Mouse (Mus musculus): ENCODE results near the gene Cers3. TPM values are rescaled to one million over a fixed set of nuclear protein-coding genes. Genes with fewer than 3 reads are reported as not detected.

Cers3 gene
- polyA plus RNA-seq, 1 experiment = not detected

DNA sequence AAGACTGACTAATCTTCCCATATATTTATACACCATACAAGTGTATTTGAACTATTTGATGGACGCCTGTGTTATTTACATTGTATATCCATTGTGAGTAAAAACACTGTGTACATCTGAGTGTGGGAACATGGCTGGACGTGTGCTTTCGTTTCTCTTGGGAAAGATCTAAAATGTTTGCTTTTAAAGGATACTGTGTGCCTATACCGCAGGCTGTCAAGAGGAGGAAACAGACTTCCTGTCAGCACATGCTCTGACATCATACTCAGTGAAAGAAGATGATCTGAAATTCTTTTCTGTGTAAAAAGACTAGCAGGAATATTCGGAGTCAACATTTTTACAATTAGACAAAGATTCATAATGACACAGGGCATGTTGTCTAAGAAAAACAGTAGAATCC lies 26.6 kb downstream of the Cers3 start:
- no peak overlapping the region for H3K4me3 ChIP-seq (replicated peaks)
- H3K36me3 ChIP-seq (ENCODE audit: control insufficient read depth) = no peaks in the 10 kb centered on the region
- no peaks in the 10 kb centered on the region for H3K27me3 ChIP-seq (ENCODE audit: control insufficient read depth)
- no peaks in the 10 kb centered on the region for H3K4me1 ChIP-seq (ENCODE audit: control insufficient read depth)
- TF ChIP-seq GATA1 (IDR thresholded peaks at IDR 0.05; ENCODE audit: low read length) (no peak), TAL1 (IDR thresholded peaks at IDR 0.05; ENCODE audit: low read length) (no peak)
- no peaks in the 10 kb centered on the region for H3K9me3 ChIP-seq (ENCODE audit: control insufficient read depth, low read length)

GRCm38 (mm10) chr7:66770706-66771105 lies 27.4 kb downstream of the Cers3 start:
- TF ChIP-seq TAL1 (IDR thresholded peaks at IDR 0.05; ENCODE audit: low read length) = no peak
- no peak for TF ChIP-seq GATA1 (IDR thresholded peaks at IDR 0.05; ENCODE audit: low read length)
- no peaks in the 10 kb centered on the region for H3K36me3 ChIP-seq (ENCODE audit: control insufficient read depth)
- no peaks in the 10 kb centered on the region for H3K4me1 ChIP-seq (ENCODE audit: control insufficient read depth)

DNA sequence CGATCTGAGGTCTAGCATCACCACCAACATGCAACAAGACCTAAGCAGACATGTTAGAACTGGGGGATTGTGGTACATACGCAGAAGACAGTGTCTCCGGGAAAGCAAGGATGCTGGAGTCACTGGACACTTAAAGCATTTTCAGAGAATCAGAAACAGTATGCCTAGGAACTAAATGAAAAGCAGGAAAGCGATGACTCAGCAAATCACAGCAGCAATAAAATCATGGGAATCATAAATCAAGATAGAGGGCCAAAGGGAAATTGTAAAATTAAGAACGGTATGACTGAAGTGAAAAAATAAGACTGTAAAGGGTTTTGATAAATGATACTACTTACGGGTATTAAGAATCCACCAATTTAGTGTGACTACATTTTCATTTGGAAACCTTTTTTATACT lies 27.9 kb downstream of the Cers3 start:
- H3K36me3 ChIP-seq (ENCODE audit: control insufficient read depth) = no peaks in the 10 kb centered on the region
- H3K4me1 ChIP-seq (ENCODE audit: control insufficient read depth) = no peaks in the 10 kb centered on the region
- H3K27me3 ChIP-seq (ENCODE audit: control insufficient read depth) = no peaks in the 10 kb centered on the region
- TF ChIP-seq GATA1 (IDR thresholded peaks at IDR 0.05; ENCODE audit: low read length) = no peak
- TF ChIP-seq TAL1 (IDR thresholded peaks at IDR 0.05; ENCODE audit: low read length) = no peak
- H3K9me3 ChIP-seq (ENCODE audit: control insufficient read depth, low read length) = no peaks in the 10 kb centered on the region
- no peak overlapping the region for H3K4me3 ChIP-seq (replicated peaks)

More at GRCm38 (mm10) chr7:66770706-66771105, 27.4 kb downstream of the Cers3 start:
- Histone ChIP-seq H3K4me3 (replicated peaks) (no peak overlapping the region), H3K9me3 (ENCODE audit: control insufficient read depth, low read length) (no peaks in the 10 kb centered on the region), H3K27me3 (ENCODE audit: control insufficient read depth) (no peaks in the 10 kb centered on the region)

GRCm38 (mm10) chr7:66779411-66779810 lies 36.1 kb downstream of the Cers3 start:
- Histone ChIP-seq H3K4me3 (replicated peaks) (no peak overlapping the region), H3K27me3 (ENCODE audit: control insufficient read depth) (no peaks in the 10 kb centered on the region), H3K9me3 (ENCODE audit: control insufficient read depth, low read length) (no peaks in the 10 kb centered on the region), H3K4me1 (ENCODE audit: control insufficient read depth) (no peaks in the 10 kb centered on the region), H3K36me3 (ENCODE audit: control insufficient read depth) (no peaks in the 10 kb centered on the region)
- no peak for TF ChIP-seq GATA1 (IDR thresholded peaks at IDR 0.05; ENCODE audit: low read length)
- no peak for TF ChIP-seq TAL1 (IDR thresholded peaks at IDR 0.05; ENCODE audit: low read length)

- no peaks in the 10 kb centered on the region for H3K36me3 ChIP-seq (ENCODE audit: control insufficient read depth)
- no peak overlapping the region for H3K4me3 ChIP-seq (replicated peaks)
- TF ChIP-seq TAL1 (IDR thresholded peaks at IDR 0.05; ENCODE audit: low read length) (no peak), GATA1 (IDR thresholded peaks at IDR 0.05; ENCODE audit: low read length) (no peak)
- no peaks in the 10 kb centered on the region for H3K27me3 ChIP-seq (ENCODE audit: control insufficient read depth)
- H3K9me3 ChIP-seq (ENCODE audit: control insufficient read depth, low read length) = no peaks in the 10 kb centered on the region
- no peaks in the 10 kb centered on the region for H3K4me1 ChIP-seq (ENCODE audit: control insufficient read depth)
These were observed 36.9 kb downstream of the Cers3 start for GRCm38 (mm10) chr7:66779944-66780942.

- Histone ChIP-seq H3K27me3 (ENCODE audit: control insufficient read depth) (no peaks in the 10 kb centered on the region), H3K9me3 (ENCODE audit: control insufficient read depth, low read length) (no peaks in the 10 kb centered on the region), H3K4me3 (replicated peaks) (no peak overlapping the region), H3K36me3 (ENCODE audit: control insufficient read depth) (no peaks in the 10 kb centered on the region), H3K4me1 (ENCODE audit: control insufficient read depth) (no peaks in the 10 kb centered on the region)
- TF ChIP-seq GATA1 (IDR thresholded peaks at IDR 0.05; ENCODE audit: low read length) (no peak), TAL1 (IDR thresholded peaks at IDR 0.05; ENCODE audit: low read length) (no peak)
These were observed 43.2 kb downstream of the Cers3 start for GRCm38 (mm10) chr7:66786476-66786875.

DNA sequence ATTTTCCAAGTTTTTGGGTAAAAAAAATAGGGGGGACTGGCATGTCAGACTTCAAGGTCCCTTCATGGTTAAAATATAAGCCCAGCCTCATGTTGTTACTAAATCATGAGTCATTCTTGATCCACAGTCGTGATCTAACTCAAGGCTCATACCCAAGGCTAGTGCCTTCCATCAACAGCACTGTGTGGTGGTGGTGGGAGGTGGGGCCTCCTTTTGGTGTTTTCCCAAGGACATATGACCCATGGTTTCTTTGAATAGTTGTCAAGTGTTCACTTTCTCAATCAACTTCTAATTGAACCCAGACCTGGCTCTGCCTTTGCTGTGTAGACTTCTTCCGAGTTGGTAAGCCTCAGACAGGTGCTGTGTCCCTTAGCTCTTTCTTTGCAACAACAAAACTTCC lies 44.5 kb downstream of the Cers3 start:
- Histone ChIP-seq H3K36me3 (ENCODE audit: control insufficient read depth) (no peaks in the 10 kb centered on the region), H3K4me3 (replicated peaks) (no peak overlapping the region), H3K4me1 (ENCODE audit: control insufficient read depth) (no peaks in the 10 kb centered on the region), H3K27me3 (ENCODE audit: control insufficient read depth) (no peaks in the 10 kb centered on the region), H3K9me3 (ENCODE audit: control insufficient read depth, low read length) (no peaks in the 10 kb centered on the region)
- TF ChIP-seq GATA1 (IDR thresholded peaks at IDR 0.05; ENCODE audit: low read length) (no peak), TAL1 (IDR thresholded peaks at IDR 0.05; ENCODE audit: low read length) (no peak)

- no peaks in the 10 kb centered on the region for H3K36me3 ChIP-seq (ENCODE audit: control insufficient read depth)
- no peaks in the 10 kb centered on the region for H3K27me3 ChIP-seq (ENCODE audit: control insufficient read depth)
- H3K4me3 ChIP-seq (replicated peaks) = no peak overlapping the region
- H3K9me3 ChIP-seq (ENCODE audit: control insufficient read depth, low read length) = no peaks in the 10 kb centered on the region
- TF ChIP-seq GATA1 (IDR thresholded peaks at IDR 0.05; ENCODE audit: low read length) (no peak), TAL1 (IDR thresholded peaks at IDR 0.05; ENCODE audit: low read length) (no peak)
- no peaks in the 10 kb centered on the region for H3K4me1 ChIP-seq (ENCODE audit: control insufficient read depth)
These were observed 46.8 kb downstream of the Cers3 start for GRCm38 (mm10) chr7:66789860-66790748.

GRCm38 (mm10) chr7:66791022-66791421 lies 47.7 kb downstream of the Cers3 start:
- no peaks in the 10 kb centered on the region for H3K27me3 ChIP-seq (ENCODE audit: control insufficient read depth)
- H3K9me3 ChIP-seq (ENCODE audit: control insufficient read depth, low read length) = no peaks in the 10 kb centered on the region
- H3K4me3 ChIP-seq (replicated peaks) = no peak overlapping the region
- no peak for TF ChIP-seq GATA1 (IDR thresholded peaks at IDR 0.05; ENCODE audit: low read length)
- TF ChIP-seq TAL1 (IDR thresholded peaks at IDR 0.05; ENCODE audit: low read length) = no peak
- no peaks in the 10 kb centered on the region for H3K36me3 ChIP-seq (ENCODE audit: control insufficient read depth)
- H3K4me1 ChIP-seq (ENCODE audit: control insufficient read depth) = no peaks in the 10 kb centered on the region

Data from erythroblast, embryonic 14.5 days (primary cell).